Mouse (Mus musculus) embryonic facial prominence, embryonic 11.5 days (tissue): ENCODE results near the gene Pram1. TPM values are rescaled to one million over a fixed set of nuclear protein-coding genes. Genes with fewer than 3 reads are reported as not detected.

Experiments
- ATAC-seq: fragments of 200-750 bp; cut with Nextera tagmentation; replicated peaks from 2 replicates; pipeline ENCODE4 v1.8.0; 2017; ENCODE audit warnings: low read depth; ENCODE audit not compliant: insufficient number of reproducible peaks, low FRiP score, low TSS enrichment
- DNase-seq: peaks from one replicate; pipeline ENCODE4 v3.0.0-alpha.2; 2015; ENCODE audit warnings: low spot score
- H3K27ac ChIP-seq: fragments of 300-500 bp; sonication (generic); replicated peaks from 2 replicates; pipeline ENCODE4 v1.5.1; 2014; ENCODE audit warnings: mild to moderate bottlenecking, low read depth, low read length, control low read depth
- H3K27me3 ChIP-seq: fragments of 300-500 bp; sonication (generic); 2 replicates; pipeline ENCODE4 v1.6.1; 2014; ENCODE audit warnings: mild to moderate bottlenecking, low read length, moderate library complexity, mixed read lengths; ENCODE audit not compliant: control insufficient read depth, insufficient read depth
- H3K36me3 ChIP-seq: fragments of 300-500 bp; sonication (generic); replicated peaks from 2 replicates; pipeline ENCODE4 v1.6.1; 2014; ENCODE audit warnings: low read depth, mild to moderate bottlenecking, low read length, moderate library complexity, mixed read lengths; ENCODE audit not compliant: control insufficient read depth, insufficient read depth
- H3K4me1 ChIP-seq: fragments of 300-500 bp; sonication (generic); 2 replicates; pipeline ENCODE4 v1.6.1; 2014; ENCODE audit warnings: low read length, mixed read lengths; ENCODE audit not compliant: control insufficient read depth, insufficient read depth
- H3K4me2 ChIP-seq: fragments of 300-500 bp; sonication (generic); 2 replicates; pipeline ENCODE4 v1.6.1; 2014; ENCODE audit warnings: low read depth, mild to moderate bottlenecking, control low read depth, low read length, moderate library complexity
- H3K4me3 ChIP-seq: fragments of 300-500 bp; sonication (generic); 2 replicates; pipeline ENCODE4 v1.5.1; 2014; ENCODE audit warnings: low read depth, low read length, control low read depth
- H3K9ac ChIP-seq: fragments of 300-500 bp; sonication (generic); replicated peaks from 2 replicates; pipeline ENCODE4 v1.6.1; 2014; ENCODE audit warnings: mild to moderate bottlenecking, control low read depth, low read length
- H3K9me3 ChIP-seq: fragments of 300-500 bp; sonication (generic); replicated peaks from 2 replicates; pipeline ENCODE4 v1.6.1; 2016; ENCODE audit warnings: mild to moderate bottlenecking, low read length, inconsistent platforms, mixed read lengths; ENCODE audit not compliant: control insufficient read depth
- WGBS: fragments of 180-500 bp; shearing (Covaris S2); extraction: QIAGEN DNeasy Blood & Tissue Kit; methylation state at CpG from one replicate; pipeline ENCODE4 v1.1.7; 2014; 5-methylcytosine and 5-hydroxymethylcytosine counted together
- polyA plus RNA-seq: library from polyadenylated mRNA; unstranded; fragments of >200 nt; fragmentation: Nextera tagmentation; extraction: Ambion mirVana; gene quantifications from 2 replicates; pipeline ENCODE4 v1.2.1, GENCODE M21; 2014

Gene Pram1
- polyA plus RNA-seq, 1 experiment from 2014 or later, result 0.32 TPM

- no peaks in the 10 kb centered on the region for H3K9me3 ChIP-seq
- no peak overlapping the region for H3K27ac ChIP-seq
- H3K9ac ChIP-seq, result no peak overlapping the region
- H3K27me3 ChIP-seq, result no peaks in the 10 kb centered on the region
- H3K36me3 ChIP-seq, result peaks cover 3% of the 10 kb centered on the region
- ATAC-seq, result no peak
- no peak overlapping the region for H3K4me3 ChIP-seq
- DNase-seq, result no peak
- no peak overlapping the region for H3K4me2 ChIP-seq
- H3K4me1 ChIP-seq, result no peaks in the 10 kb centered on the region
Measured at GRCm38 (mm10) chr17:33675452-33675851, 37.6 kb downstream of the Pram1 start.

- DNase-seq (no peak), ATAC-seq (no peak)
- Histone ChIP-seq H3K27ac (no peak overlapping the region), H3K27me3 (no peaks in the 10 kb centered on the region), H3K36me3 (peaks cover 3% of the 10 kb centered on the region), H3K4me3 (no peak overlapping the region), H3K9me3 (no peaks in the 10 kb centered on the region), H3K9ac (no peak overlapping the region), H3K4me2 (no peak overlapping the region), H3K4me1 (no peaks in the 10 kb centered on the region)
- 96% methylated on average over 2 of the region's 2 CpGs for WGBS
Measured at GRCm38 (mm10) chr17:33676086-33676485, 38.2 kb downstream of the Pram1 start.

- Histone ChIP-seq H3K4me3 (no peak overlapping the region), H3K9ac (no peak overlapping the region), H3K27me3 (no peaks in the 10 kb centered on the region), H3K9me3 (no peaks in the 10 kb centered on the region), H3K27ac (no peak overlapping the region), H3K36me3 (peaks cover 3% of the 10 kb centered on the region), H3K4me1 (no peaks in the 10 kb centered on the region), H3K4me2 (no peak overlapping the region)
- ATAC-seq, result no peak
- DNase-seq, result no peak
Measured at GRCm38 (mm10) chr17:33678771-33679170, 40.9 kb downstream of the Pram1 start.

- Histone ChIP-seq H3K4me1 (no peaks in the 10 kb centered on the region), H3K36me3 (no peaks in the 10 kb centered on the region), H3K9me3 (no peaks in the 10 kb centered on the region), H3K27ac (no peak overlapping the region), H3K4me2 (peak overlapping the region; percentile 23), H3K9ac (no peak overlapping the region), H3K27me3 (no peaks in the 10 kb centered on the region), H3K4me3 (0 out of 2 replicates have a peak overlapping the region, but pooled peaks have one; percentile 5)
- DNase-seq (no peak), ATAC-seq (no peak)
Measured at GRCm38 (mm10) chr17:33681767-33682166, 43.9 kb downstream of the Pram1 start.

GRCm38 (mm10) chr17:33684671-33685231 lies 46.9 kb downstream of the Pram1 start:
- Histone ChIP-seq H3K36me3 (no peaks in the 10 kb centered on the region), H3K27me3 (no peaks in the 10 kb centered on the region), H3K4me1 (no peaks in the 10 kb centered on the region), H3K4me2 (peak overlapping the region; percentile 53), H3K9ac (peak overlapping the region; percentile 99), H3K27ac (peak overlapping the region; percentile 84), H3K4me3 (peak overlapping the region; percentile 92), H3K9me3 (no peaks in the 10 kb centered on the region)
- DNase-seq (peak; percentile 72), ATAC-seq (peak; percentile 65)
- under 1% methylated on average over 43 of the region's 44 CpGs for WGBS

GRCm38 (mm10) chr17:33685249-33685653 lies 47.4 kb downstream of the Pram1 start:
- H3K4me2 ChIP-seq, result peak overlapping the region; percentile 53
- peak overlapping the region; percentile 99 for H3K9ac ChIP-seq
- H3K4me3 ChIP-seq, result peak overlapping the region; percentile 92
- no peaks in the 10 kb centered on the region for H3K9me3 ChIP-seq
- under 1% methylated on average over 41 of the region's 42 CpGs for WGBS
- no peaks in the 10 kb centered on the region for H3K4me1 ChIP-seq
- no peaks in the 10 kb centered on the region for H3K36me3 ChIP-seq
- peak; percentile 97 for DNase-seq
- no peaks in the 10 kb centered on the region for H3K27me3 ChIP-seq
- H3K27ac ChIP-seq, result peak overlapping the region; percentile 84
- peak; percentile 96 for ATAC-seq

GRCm38 (mm10) chr17:33686760-33687159 lies 48.9 kb downstream of the Pram1 start, which contains the start of gene Hnrnpm:
Gene Hnrnpm (minus strand): TSS chr17:33686860.
- Histone ChIP-seq H3K4me3 (peak within 1 kb of the TSS; percentile 92; the same call in 1 of the 2 replicates), H3K9ac (no peak within 1 kb of the TSS), H3K9me3 (no peaks in the 10 kb centered on the region), H3K4me1 (no peaks in the 10 kb centered on the region), H3K36me3 (no peaks in the 10 kb centered on the region; the same call in 1 of the 2 replicates), H3K27me3 (no peaks in the 10 kb centered on the region), H3K4me2 (no peak within 1 kb of the TSS; the same call in 1 of the 2 replicates), H3K27ac (no peak within 1 kb of the TSS)
- ATAC-seq, result no peak
- DNase-seq, result no peak
- WGBS, result 88% methylated on average over 1 of the region's 1 CpGs
